Mouse (Mus musculus): ENCODE measurements around the gene Clasp1.

- TF ChIP-seq POLR2A (IDR thresholded peaks at IDR 0.05; ENCODE audit: insufficient read depth, low read depth, low read length) (no peak), CTCF (IDR thresholded peaks at IDR 0.05; ENCODE audit: insufficient read depth, low read depth, low read length) (no peak)
Observed at GRCm38 (mm10) chr1:118343649-118344435, 45.0 kb upstream of the Clasp1 start.

Data from olfactory bulb, adult 2 months (tissue).